Mouse (Mus musculus) forebrain, embryonic 10.5 days (tissue): ENCODE measurements around the gene Anapc4. TPM values are rescaled to one million over a fixed set of nuclear protein-coding genes. Genes with fewer than 3 reads are reported as not detected.

ENCODE experiments used
- DNase-seq: peaks from one replicate; pipeline ENCODE4 v3.0.0-alpha.2; 2017; ENCODE audit warnings: low spot score; ENCODE audit errors: extremely low spot score
- H3K27ac ChIP-seq: fragments of 300-500 bp; sonication (generic); 2 replicates; pipeline ENCODE4 v1.5.1; 2016; ENCODE audit warnings: mild to moderate bottlenecking
- H3K27me3 ChIP-seq: fragments of 300-500 bp; sonication (generic); 2 replicates; pipeline ENCODE4 v1.6.1; 2016; ENCODE audit warnings: mild to moderate bottlenecking; ENCODE audit not compliant: poor library complexity, severe bottlenecking
- H3K36me3 ChIP-seq: fragments of 300-500 bp; sonication (generic); replicated peaks from 2 replicates; pipeline ENCODE4 v1.6.1; 2016; ENCODE audit warnings: mild to moderate bottlenecking, moderate library complexity
- H3K4me1 ChIP-seq: fragments of 300-500 bp; sonication (generic); 2 replicates; pipeline ENCODE4 v1.6.1; 2016
- H3K4me3 ChIP-seq: fragments of 300-500 bp; sonication (generic); 2 replicates; pipeline ENCODE4 v1.5.1; 2016; ENCODE audit warnings: mild to moderate bottlenecking, moderate library complexity
- H3K9me3 ChIP-seq: fragments of 300-500 bp; sonication (generic); 2 replicates; pipeline ENCODE4 v1.6.1; 2016; ENCODE audit warnings: mild to moderate bottlenecking, moderate library complexity
- WGBS: fragments of 180-500 bp; shearing (Covaris S2); methylation state at CpG from one replicate; pipeline ENCODE4 v1.1.7; 2016; 5-methylcytosine and 5-hydroxymethylcytosine counted together
- polyA plus RNA-seq: library from polyadenylated mRNA; unstranded; fragments of >200 nt; fragmentation: Nextera tagmentation; extraction: Ambion mirVana; gene quantifications from 2 replicates; pipeline ENCODE4 v1.2.1, GENCODE M21; 2016

The Anapc4 gene
- polyA plus RNA-seq, 1 experiment from 2014 or later, result 116 TPM

DNA sequence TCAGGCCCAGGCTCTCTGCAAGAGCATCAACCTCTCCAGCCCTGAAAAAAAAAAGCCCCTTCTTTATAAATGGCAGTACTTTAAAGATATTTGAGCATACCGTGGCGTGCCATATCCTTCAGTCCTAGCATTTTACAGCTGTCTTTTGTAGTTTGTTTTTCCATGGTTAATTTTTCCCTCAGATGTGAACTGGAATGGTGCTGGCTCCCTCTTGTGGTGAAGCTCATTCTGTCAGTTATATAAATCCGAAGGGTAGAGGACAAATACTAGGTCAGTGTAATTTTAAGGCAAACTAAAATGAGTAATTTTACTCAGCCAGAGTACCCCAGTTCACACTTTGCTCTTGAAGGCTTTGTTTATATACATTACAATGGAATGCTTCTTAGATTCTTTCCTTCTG lies 12.1 kb upstream of the Anapc4 start:
- H3K27ac ChIP-seq, result no peak overlapping the region
- no peaks in the 10 kb centered on the region for H3K9me3 ChIP-seq
- no peak overlapping the region for H3K4me3 ChIP-seq
- no peaks in the 10 kb centered on the region for H3K27me3 ChIP-seq
- H3K4me1 ChIP-seq, result no peaks in the 10 kb centered on the region
- DNase-seq, result no peak
- WGBS, result 71% methylated on average over 3 of the region's 3 CpGs
- H3K36me3 ChIP-seq, result peaks cover 55% of the 10 kb centered on the region

DNA sequence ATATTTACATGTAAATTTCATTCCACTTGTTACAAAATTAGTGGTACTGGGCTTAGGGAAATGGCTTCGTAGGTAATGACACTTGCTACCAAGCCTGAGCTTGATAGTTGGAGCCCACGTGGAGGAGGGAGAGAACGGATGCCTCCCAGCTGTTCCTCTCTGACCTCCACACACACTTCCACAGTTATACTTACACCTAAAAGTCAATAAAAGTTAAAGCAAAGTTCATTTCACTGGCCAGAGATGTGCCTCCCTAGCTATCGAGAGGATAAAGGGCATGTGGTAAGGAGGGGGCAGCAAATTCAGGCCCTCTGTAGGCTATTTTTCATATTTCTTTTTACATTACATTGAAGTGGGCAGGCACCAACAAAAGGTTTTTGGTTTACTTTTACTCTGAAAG lies 5.9 kb upstream of the Anapc4 start:
- WGBS, result 94% methylated on average over 4 of the region's 4 CpGs
- Histone ChIP-seq H3K36me3 (peaks cover 24% of the 10 kb centered on the region), H3K27me3 (no peaks in the 10 kb centered on the region), H3K4me3 (no peak overlapping the region), H3K27ac (no peak overlapping the region), H3K4me1 (peaks cover 1% of the 10 kb centered on the region; the same call in 1 of the 2 replicates), H3K9me3 (no peaks in the 10 kb centered on the region)
- DNase-seq, result no peak

DNA sequence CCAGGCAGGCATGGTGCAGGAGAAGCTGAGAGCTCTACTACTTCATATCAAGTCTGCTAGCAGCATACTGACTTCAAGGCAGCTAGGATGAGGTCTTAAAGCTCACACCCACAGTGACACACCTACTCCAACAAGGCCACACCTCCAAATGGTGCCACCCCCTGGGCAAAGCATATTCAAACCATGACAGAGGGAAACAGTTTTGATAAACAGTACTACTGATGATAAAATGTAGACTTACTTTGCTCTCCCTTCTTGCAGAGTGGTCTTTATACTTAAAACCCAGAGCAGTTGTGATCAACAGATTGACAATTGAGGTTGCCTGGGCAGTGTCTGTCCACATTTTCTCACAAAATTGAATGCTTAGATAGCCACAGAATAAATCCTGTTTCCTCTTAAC lies 807 bp upstream of the Anapc4 start:
- Histone ChIP-seq H3K27me3 (no peaks in the 10 kb centered on the region), H3K4me1 (peaks cover 28% of the 10 kb centered on the region), H3K9me3 (no peaks in the 10 kb centered on the region), H3K4me3 (peak overlapping the region; percentile 76), H3K27ac (peak overlapping the region; percentile 93), H3K36me3 (peaks cover 20% of the 10 kb centered on the region)
- no peak for DNase-seq

DNA sequence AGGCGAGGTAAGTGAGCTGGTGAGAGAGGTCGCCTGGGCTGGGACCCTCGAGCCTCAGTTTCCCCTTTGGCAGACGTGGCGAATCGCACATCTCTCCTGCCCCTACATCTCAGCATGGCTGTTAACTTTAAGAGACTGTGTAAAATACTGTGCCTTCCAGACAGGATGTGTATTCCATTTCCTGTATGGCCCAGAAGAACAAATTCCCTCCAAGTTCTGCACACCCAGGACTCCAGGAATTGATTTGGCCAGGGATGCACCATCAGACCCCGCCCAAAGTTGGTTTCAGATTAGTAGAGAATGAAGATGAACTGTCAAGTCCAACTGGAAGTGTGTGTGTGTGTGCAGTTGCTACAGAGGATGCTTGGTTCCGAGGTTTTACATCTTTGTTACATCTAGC lies 574 bp downstream of the Anapc4 start:
- 11% methylated on average over 8 of the region's 8 CpGs for WGBS
- no peaks in the 10 kb centered on the region for H3K9me3 ChIP-seq
- peaks cover 33% of the 10 kb centered on the region for H3K36me3 ChIP-seq
- no peaks in the 10 kb centered on the region for H3K27me3 ChIP-seq
- no peak for DNase-seq
- peaks cover 28% of the 10 kb centered on the region for H3K4me1 ChIP-seq
- H3K27ac ChIP-seq, result peak overlapping the region; percentile 93
- peak overlapping the region; percentile 76 for H3K4me3 ChIP-seq

DNA sequence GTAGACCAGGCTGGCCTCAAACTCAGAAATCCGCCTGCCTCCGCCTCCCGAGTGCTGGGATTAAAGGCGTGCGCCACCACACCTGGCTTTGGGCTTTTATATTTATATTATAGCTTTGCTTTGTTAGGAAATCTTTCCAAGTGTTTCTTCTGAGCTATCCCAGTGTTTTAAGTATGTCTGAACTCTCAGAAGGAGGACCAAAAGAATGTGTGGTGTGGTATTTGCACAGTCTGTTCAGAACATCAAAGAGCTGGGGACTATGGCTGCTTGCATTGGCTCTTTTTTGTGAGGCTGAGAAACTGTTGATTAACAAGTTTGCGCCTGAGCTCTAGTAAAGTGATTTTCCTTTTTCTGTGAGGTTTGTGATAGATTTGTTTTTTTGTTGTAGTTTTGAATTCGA lies 10.5 kb downstream of the Anapc4 start:
- 96% methylated on average over 7 of the region's 7 CpGs for WGBS
- no peak overlapping the region for H3K4me3 ChIP-seq
- H3K9me3 ChIP-seq, result no peaks in the 10 kb centered on the region
- no peak for DNase-seq
- peaks cover 97% of the 10 kb centered on the region for H3K36me3 ChIP-seq
- H3K27me3 ChIP-seq, result no peaks in the 10 kb centered on the region
- no peak overlapping the region for H3K27ac ChIP-seq
- no peaks in the 10 kb centered on the region for H3K4me1 ChIP-seq

DNA sequence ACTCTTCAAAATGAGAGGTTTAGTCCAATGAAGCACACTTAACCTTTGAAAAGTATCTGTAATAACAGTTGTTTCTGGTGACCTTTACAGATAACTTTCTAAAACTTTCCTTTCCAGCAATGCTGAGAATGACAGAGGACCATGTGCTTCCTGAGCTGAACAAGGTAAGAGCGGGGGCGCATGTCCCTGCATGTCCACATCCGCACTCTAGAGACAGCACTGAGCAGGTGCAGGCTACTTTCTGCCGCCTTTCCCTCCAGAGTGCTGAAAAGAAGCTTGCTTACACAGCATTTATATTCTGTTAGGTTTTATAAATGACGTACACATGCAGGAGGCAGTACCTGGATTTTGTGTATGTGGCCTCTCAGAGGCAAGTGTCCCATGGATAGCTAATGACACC lies 21.9 kb downstream of the Anapc4 start:
- peaks cover 91% of the 10 kb centered on the region for H3K36me3 ChIP-seq

DNA sequence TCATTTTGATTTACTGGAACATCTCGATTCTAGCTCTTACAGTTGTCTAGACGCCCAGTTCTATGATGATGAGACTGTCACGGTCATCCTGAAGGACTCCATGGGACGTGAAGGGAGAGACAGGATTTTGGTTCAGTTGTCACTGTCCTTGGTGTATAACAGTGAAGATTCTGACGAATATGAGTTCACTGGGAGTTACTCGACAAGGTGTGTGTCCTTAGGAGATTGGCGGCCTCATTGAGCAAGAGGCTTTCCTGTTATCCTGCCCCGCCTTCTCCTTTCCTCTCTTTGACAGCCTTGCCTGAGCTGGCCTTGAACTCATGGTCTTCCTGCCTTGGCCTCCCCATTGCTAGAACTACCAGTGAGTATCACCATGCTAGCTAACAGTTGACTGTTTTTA lies 30.6 kb downstream of the Anapc4 start:
- Histone ChIP-seq H3K4me3 (no peak overlapping the region), H3K4me1 (no peaks in the 10 kb centered on the region), H3K27me3 (no peaks in the 10 kb centered on the region), H3K36me3 (peaks cover 96% of the 10 kb centered on the region), H3K27ac (no peak overlapping the region), H3K9me3 (no peaks in the 10 kb centered on the region)
- WGBS, result 94% methylated on average over 8 of the region's 8 CpGs
- no peak for DNase-seq

More for the DNA sequence above, 21.9 kb downstream of the Anapc4 start:
- no peaks in the 10 kb centered on the region for H3K4me1 ChIP-seq
- DNase-seq, result no peak
- WGBS, result 90% methylated on average over 5 of the region's 5 CpGs
- no peaks in the 10 kb centered on the region for H3K9me3 ChIP-seq
- no peak overlapping the region for H3K4me3 ChIP-seq
- H3K27ac ChIP-seq, result no peak overlapping the region
- H3K27me3 ChIP-seq, result no peaks in the 10 kb centered on the region

DNA sequence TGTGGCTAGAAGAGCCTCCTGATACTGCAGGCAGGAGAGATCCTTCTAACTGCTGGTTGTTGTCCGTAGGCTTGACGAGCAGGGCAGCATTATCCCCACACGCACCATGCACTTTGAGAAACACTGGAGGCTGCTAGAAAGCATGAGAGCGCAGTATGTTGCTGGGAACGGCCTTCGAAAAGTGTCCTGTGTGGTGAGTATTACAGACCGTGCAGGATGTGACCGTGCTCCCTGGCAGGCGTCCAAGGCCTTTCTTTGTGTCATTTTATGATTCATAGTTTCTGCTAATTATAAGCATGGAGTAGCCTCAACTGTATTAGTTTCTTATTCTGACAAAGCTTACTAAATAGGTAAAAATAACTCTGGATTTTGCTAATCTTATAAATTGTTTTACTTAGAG lies 32.0 kb downstream of the Anapc4 start:
- WGBS, result 95% methylated on average over 9 of the region's 9 CpGs
- H3K4me3 ChIP-seq, result no peak overlapping the region
- no peaks in the 10 kb centered on the region for H3K4me1 ChIP-seq
- H3K27ac ChIP-seq, result no peak overlapping the region
- peaks cover 82% of the 10 kb centered on the region for H3K36me3 ChIP-seq
- no peaks in the 10 kb centered on the region for H3K9me3 ChIP-seq
- no peaks in the 10 kb centered on the region for H3K27me3 ChIP-seq
- no peak for DNase-seq

DNA sequence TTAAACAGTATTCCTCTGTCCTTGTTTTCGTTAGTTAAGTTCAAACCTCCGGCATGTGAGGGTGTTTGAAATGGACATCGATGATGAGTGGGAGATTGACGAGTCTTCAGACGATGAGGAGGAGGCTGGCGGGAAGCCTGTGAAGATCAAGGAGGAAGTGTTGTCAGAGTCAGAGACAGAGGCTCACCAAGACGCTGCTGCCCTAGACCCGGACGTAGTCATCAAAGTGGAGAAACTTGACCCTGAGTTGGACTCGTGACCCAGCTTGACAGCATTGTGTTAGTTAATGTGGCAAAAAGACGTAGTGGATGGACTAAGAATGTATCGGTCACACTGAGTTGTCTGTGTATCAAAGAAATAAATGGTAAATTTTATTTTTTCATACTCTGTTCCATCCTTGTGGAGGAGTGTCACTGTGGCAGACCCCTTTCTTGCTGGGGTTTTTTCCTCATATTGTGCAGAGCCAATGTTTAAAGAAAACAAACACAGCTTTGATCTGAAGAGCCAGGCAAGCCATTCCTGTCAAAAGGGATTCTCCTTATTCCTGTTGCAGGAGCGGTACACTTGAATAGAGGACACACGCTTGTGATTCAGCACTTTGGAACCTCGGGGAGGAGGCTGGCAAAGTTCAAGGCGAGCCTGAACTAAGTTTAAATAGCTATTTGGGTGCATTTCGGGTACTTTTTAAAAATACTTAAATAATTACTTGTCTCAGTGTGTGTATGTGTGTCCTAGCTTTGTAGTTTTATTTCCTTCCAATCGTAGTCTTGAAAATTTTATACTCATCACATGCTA lies 32.7 kb downstream of the Anapc4 start:
- no peak for DNase-seq
- Histone ChIP-seq H3K27ac (no peak overlapping the region), H3K4me1 (no peaks in the 10 kb centered on the region), H3K9me3 (no peaks in the 10 kb centered on the region), H3K4me3 (no peak overlapping the region), H3K27me3 (no peaks in the 10 kb centered on the region), H3K36me3 (peaks cover 75% of the 10 kb centered on the region)
- WGBS, result 91% methylated on average over 18 of the region's 18 CpGs

DNA sequence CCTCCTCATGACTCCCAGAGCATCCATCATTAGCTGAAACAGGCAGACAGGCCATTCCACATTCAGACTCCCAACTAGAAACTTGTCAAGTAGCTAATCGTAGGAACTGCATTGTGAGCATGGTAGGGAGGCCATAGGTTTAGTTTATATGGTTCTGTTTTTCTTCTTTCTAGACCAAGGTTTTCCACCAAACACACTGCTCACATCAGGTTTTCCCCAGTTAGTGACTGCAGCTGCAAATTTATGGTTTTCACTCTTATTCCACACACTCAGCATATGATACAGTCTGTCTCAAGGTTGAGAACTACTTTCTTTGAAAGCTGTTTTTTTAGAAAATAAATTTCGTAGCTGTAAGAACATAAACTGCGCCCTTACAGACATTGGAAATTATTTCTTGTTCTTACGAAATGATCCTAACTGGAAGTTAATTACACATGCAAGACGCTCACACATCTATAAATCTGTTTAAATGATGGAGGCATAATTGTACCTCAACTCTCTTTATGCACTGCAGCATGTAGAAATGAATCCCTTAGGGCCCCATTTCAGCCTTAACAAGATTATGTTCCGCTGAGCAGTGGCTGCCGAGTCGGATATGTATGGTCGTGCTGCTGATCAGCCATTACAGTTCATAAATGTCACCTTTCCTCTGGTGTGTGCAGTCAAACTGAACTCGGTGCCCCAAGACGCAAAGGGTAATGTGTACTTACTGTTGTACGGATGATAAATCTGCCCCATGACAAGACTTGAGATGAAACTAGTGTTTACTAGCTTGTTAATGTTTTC lies 35.3 kb downstream of the Anapc4 start:
- WGBS, result 92% methylated on average over 12 of the region's 12 CpGs
- Histone ChIP-seq H3K4me1 (no peaks in the 10 kb centered on the region), H3K36me3 (peaks cover 50% of the 10 kb centered on the region), H3K27ac (no peak overlapping the region), H3K27me3 (no peaks in the 10 kb centered on the region), H3K4me3 (no peak overlapping the region), H3K9me3 (no peaks in the 10 kb centered on the region)
- DNase-seq, result no peak

DNA sequence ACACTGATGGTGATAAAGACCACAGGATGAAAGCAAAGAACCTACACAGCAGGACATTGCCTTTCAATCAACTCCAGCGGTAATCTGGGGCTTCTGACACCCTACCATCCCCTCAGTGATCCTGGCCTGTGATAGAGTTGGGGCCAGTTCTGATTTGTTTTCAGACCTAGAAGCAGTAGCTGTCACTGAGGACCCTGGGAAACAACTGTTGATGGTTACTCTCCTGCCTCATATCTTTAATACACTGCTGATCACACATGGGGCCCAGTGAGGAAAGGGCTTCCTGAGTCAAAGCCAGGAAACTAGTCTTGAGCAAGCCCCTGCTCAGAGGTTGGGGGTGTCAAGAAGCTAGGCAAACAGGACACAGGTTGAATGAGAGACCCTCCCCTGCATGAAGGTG lies 37.6 kb downstream of the Anapc4 start:
- peaks cover 26% of the 10 kb centered on the region for H3K36me3 ChIP-seq
- H3K27ac ChIP-seq, result no peak overlapping the region
- 12% methylated on average over 1 of the region's 1 CpGs for whole genome bisulfite sequencing

DNA sequence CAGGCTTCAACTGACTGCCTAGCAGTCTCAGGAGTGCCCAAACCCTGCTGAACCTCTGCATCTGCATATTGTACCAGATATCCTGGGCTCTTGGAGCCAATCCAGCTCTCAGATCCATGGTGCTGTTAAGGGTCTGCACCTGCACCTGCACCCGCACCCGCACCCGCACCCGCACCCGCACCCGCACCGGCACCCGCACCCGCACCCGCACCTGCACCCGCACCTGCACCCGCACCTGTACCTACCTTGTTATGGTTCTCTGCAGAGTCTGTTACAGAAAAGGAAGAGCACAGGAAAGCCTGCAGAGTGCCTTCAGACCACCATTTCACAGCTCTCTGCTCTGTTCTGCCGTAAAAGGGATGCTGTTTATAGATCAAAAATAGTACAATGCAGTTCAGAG lies 38.2 kb downstream of the Anapc4 start:
- Histone ChIP-seq H3K4me1 (no peaks in the 10 kb centered on the region), H3K9me3 (no peaks in the 10 kb centered on the region), H3K27ac (no peak overlapping the region), H3K36me3 (peaks cover 21% of the 10 kb centered on the region), H3K27me3 (no peaks in the 10 kb centered on the region), H3K4me3 (no peak overlapping the region)
- DNase-seq, result no peak
- 97% methylated on average over 13 of the region's 13 CpGs for WGBS

More for the DNA sequence above, 37.6 kb downstream of the Anapc4 start:
- Histone ChIP-seq H3K4me1 (no peaks in the 10 kb centered on the region), H3K9me3 (no peaks in the 10 kb centered on the region), H3K4me3 (no peak overlapping the region), H3K27me3 (no peaks in the 10 kb centered on the region)
- no peak for DNase-seq

DNA sequence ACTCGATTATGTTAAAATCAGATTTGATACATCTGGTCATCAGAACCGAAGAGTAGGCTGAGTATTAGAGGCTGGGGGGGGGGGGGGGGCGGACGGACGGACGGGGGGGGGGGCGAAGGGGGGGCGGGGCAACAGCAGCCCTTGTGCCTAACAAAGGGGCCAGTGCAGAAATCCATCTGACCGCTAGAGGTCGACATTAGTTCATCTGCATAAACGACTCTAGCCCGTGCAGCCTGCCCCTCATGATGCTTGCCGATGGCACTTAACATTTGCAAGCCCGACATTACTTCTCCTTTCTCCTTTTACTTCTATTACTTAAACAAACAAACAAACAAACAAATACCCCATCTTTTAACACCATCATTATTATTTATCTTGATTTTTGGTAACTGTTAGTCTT lies 45.0 kb downstream of the Anapc4 start:
- 8% methylated on average over 8 of the region's 14 CpGs for WGBS
- peak overlapping the region; percentile 31 for H3K4me3 ChIP-seq
- peaks cover 19% of the 10 kb centered on the region for H3K27me3 ChIP-seq
- no peak overlapping the region for H3K27ac ChIP-seq
- H3K36me3 ChIP-seq, result no peaks in the 10 kb centered on the region
- no peaks in the 10 kb centered on the region for H3K4me1 ChIP-seq
- H3K9me3 ChIP-seq, result no peaks in the 10 kb centered on the region
- peak; percentile 71 for DNase-seq
